Mouse (Mus musculus) ovary, adult 18-20 months (tissue): Measurements from ENCODE around the gene Apoh.

Experiments used
- DNase-seq: peaks from one replicate; pipeline ENCODE4 v3.0.0; 2022; ENCODE audit warnings: low spot score, mixed read lengths

Apoh gene

DNA sequence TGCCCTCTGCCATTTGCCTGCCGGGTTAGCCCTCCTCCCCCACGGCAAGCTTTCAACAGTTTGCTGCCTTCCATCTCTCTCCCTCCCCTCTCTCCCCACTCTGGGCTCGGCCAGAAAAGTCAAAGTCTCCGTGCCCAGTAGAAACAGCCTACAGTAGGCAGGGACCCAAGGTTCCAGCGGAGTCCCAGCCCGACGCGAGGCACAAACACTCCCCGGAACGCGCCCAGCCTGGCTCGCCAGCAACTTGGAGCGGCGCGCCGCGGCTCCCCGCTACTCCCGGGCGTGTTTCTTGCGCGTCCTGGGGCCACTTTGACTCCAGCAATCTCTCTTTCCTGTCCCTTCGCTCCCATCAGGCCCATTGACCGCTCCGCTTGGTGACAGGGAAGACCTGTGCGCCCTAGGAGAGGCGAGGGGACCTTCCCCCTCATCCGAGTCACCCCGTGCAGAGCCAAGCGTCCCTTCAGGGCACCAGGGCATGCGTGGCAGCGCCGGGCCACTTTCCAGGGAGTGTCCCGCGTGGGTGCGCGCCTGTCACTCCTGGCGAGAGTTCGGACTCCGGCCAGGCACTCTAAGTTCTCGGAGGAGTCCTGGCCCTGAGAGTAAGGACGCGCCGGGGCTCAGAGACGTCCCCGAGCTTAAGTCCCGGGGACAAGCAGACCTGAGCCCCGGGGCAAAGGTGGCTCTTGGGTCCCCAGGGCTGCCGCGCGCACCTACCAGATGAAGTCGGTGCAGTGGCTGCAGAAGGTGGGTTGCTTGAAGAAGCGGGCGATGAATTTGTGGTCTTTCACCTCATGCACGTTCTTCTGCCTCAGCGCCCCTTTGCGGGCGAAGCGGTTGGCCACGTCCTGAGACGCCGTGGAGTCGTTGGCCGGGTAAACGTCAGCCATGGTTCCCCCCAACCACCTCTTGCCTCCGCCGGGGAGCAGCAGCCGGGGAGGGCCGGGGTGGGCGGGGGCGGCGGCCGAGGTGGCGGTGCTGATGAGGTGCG lies at the start of gene Apoh:
Gene Apoh (plus strand): TSS at position 574 of the 988 bp plus-strand sequence.
- peak; percentile 6 for DNase-seq

DNA sequence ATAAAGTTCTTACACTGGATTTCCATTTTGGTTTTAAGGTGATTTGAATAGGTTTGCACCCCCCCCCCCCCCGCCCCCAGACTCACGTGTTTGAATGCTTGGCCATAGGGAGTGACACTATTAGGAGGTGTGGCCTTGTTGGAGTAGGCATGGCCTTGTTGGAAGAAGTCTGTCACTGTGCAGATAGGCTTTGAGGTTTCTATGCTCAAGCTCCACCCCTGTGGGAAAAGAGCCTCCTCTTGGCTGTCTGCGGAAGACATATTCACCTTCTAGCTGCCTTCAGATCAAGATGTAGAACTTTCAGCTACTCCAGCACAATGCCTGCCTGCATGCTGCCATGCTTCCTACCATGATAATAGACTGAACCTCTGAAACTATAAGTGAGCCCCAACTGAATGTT lies 49.3 kb upstream of the Apoh start:
- no peak for DNase-seq

DNA sequence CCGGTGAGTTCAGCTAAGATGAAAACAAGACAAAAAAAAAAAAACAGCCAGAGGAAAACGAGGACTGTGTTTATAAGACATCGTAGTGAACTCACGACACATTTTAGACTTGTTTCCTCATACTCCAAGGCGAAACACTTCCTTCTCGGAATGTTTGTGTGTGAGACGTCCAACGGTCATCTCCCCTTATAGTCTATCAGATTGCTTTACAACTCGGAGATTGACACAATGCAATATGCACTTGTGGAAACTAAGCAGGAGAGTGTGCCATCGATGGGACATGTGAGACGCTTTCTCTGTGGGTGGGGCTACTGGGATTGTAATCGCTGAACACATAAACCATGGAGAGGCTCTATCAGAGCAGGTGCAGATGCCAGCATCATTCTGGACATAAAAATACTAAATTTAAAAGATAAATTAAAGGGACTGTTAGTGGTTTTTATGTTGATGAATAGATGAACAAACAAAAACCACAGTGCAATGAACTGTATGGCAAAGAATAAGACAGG lies 48.8 kb upstream of the Apoh start:
- no peak for DNase-seq

DNA sequence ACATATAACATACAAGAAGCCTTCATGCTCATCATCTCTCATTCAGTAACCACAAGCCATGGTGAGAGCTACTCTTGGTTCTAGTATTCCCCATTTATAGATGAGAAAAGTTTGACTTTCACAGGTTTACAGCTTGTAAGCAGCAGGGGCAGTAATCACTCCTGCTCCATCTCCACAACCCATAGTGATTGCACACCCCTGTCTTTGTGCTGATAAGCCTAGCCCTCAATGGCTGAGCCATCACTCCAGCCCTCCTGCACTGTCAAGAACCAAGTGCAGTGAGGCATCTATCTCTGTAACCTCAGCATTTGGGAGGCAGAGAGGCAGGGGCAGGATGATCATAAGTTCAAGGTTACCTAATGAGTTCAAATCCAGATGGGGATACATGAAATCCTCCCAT lies 47.8 kb upstream of the Apoh start:
- no peak for DNase-seq

DNA sequence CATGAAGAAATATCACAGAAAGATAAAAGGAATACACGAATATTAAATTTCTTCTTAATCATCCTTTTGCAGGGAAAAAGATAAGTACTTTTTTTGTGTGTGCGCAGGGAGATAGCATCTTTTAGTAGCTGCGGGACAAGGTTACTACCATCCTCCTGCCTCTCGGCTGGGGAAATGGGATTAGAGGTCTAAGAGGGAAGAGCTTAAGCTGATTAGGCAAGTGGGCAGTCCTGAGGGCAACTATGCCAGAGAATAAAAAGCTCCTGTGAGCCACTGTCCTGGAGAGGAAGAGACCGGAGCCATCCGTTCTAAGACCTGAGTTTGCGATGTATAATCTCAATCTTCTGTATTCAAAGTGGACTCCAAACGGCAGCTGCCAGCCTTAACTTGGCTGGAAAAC lies 45.2 kb upstream of the Apoh start:
- no peak for DNase-seq

DNA sequence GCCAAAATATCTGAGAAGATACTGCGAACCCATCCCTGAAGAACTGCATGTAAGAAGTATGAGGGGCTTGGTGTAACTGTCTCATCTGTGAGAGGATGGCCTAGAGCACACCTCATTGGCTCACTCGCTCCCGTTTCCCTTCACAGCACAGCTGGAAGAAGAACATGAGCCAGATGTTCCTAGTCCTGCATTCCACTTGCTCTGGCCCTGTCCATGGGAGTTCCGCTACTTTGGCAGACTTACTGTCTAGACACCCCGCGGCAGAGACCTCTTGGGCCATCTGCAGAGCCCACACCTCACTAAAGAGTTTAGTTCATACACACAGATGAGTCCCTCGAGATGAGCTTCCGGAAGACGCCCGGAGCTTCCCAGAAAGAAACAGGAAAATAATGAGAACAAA lies 43.2 kb upstream of the Apoh start:
- DNase-seq, result no peak

DNA sequence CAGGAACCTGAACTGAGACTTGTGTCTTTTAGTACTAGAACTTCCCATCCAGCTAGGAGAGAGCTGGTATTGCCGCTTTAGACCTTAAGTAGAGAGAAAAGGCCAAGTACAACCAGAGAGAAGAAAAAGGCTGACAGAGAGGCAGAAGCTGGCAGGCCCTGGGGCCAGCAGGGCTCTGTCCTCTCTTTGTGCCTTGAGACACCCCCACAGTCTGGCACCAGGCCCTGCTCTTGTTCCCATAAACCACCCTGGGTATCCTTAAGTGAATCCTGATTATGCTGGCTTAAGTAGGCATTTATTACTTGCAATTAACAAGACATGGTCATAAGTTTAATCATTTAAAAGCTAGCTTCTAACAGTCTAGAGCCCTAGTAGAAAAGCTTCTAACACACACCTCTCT lies 42.7 kb upstream of the Apoh start:
- no peak for DNase-seq

DNA sequence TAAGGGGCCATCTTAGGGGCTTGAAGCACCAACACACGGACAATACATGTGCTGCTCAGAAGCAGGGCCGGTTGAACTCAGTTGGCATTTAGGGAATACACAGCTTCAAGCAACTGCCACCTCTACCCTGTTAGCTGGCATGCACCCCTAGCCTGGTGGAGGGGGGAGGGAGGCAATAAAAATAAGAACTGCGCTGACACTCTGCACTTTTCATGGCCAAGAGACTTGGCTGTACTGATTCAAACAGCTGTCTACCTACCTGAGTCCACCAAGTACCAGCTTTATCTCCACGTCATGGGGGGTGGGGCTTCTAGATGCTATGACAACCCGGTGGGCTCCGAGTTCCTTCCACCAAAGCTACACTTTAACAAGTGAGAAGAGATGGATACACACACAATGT lies 42.1 kb upstream of the Apoh start:
- no peak for DNase-seq

DNA sequence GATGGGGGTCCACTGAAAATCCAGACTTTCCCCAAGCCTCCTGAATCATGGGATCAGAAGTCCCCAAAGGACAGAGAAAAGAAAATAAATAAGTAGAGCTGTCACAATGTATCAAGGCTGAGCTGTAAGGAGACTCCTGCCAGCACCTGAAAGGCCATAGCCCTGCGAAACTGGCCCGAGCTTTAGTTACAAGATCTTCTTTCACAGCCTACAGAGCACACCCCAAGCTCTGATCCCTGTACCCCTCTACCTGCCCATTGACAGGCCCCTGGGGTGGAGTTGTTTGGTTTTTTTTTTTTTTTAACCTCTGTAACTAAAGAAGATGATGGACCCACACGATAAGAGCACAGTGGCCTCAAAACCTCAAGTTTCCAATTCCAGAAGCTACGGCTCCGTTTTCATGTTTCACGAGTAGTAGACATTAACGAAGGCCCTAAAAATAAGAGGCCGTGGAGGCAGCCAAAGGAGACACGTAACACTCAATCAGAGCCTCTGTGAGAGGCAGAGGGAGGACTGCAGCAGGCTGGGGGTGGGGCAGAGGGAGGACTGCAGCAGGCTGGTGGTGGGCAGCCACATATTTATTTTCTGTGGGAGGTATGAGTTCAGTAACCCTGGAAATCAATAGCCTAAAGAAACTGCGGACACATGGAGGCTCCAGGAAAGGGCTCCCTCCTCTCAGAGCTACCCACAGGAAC lies 41.2 kb upstream of the Apoh start:
- DNase-seq, result no peak

DNA sequence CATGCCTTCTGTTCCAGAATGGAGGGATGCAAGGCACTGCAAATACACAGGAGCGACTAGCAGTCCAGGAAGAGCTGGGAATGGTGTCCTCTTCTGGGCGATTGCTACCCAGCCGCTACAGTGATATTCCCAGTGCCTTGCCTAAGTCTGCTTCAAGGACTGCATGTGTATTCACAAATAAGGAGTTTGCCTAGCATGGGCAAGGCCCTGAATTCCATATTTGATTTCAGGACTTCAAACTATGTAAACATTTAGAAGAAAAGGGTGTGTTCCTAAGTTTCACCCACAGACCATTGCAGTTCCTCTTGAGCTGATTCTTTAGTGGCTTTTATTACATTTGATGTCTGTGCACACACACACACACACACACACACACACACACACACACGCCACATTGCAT lies 39.4 kb upstream of the Apoh start:
- no peak for DNase-seq

DNA sequence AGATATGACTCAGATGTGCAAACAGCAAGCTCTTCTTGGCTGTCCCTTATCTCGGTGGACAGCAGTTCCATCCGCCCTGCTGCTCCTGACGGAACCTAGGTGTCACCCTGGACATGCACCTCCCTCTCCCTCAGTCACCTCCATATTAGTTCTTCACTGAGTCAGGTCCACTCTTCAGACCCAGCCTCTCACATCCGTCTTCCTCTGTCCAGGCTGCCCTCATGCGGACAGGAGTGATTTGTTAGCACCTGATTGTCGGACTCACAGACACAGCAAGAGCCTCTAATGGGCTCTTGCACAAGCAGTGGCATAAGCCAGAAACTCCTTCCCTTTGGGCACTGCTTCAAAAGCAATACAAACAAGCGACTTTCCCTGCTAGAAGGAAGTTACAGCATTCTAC lies 35.9 kb upstream of the Apoh start:
- DNase-seq, result no peak

DNA sequence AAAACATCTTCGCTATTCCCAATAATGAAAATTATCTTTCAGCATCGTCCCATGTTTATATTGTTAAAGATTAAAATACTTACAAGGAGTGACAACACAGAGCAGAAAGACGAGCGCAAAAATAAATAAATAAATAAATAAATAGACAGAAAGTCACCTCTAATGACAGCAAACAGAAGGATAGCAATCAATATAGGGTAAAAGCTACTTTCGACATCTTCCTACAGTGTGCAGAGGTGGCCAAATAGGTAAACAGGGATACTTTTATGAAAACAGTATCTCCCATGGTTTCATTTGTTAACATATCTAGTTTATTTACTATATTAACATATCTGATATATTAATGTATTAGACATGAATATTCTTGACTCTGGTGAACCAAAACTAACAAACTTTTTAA lies 34.9 kb upstream of the Apoh start:
- no peak for DNase-seq

DNA sequence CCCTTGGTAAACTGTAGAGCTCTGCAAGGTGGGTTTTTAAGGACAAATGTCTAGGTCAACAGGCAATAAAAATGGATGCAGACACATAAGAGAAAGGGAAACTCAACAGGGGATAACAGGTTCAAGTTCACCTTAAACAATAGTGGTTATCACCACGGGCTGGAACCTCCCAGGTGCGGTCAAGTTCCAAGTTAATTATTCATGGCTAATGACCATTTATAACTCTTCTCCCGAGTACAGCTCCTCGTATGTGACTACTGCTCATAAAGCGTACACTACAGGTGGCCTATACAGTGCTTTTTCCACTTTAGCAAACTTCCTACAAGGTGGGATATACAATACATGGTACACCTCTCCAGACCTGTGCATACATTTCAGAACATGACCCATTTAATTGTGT lies 33.4 kb upstream of the Apoh start:
- no peak for DNase-seq

DNA sequence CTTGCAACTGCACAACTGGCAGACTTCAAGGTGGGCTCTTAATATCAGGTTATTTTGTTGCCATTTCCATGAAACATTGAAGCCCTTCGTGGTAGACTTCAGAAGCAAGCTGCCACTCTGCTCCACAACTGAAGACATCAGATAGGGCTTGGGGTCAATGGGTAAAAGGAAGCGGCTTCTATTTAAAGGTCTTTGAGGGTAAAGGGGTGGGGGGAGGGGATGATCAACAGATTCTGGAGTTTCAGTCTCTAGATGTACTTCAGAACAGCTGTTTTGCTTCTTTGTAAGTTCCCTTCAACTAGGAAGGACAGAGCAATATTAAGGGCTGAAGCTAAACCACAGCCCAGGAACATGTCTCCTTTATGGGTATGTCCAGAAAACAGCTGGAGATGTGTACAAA lies 31.2 kb upstream of the Apoh start:
- DNase-seq, result no peak

DNA sequence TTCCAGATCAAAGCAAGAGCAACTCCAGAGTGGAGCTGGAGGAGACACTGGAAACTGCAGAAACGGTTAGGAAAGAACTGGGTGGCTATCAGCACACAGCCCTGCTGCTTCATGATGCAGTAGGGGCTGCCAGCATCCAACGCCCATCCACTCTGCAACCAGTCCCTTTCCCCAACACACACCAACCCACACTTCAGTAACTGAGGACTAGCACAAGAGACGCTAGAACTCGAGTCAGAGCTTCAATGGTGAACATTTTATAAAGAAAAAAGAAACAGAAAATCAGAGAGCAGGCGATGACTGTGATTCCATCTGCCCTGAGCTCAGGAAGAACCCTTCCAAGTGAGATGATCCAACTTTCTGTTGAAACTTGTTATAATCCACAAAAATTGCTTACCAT lies 30.6 kb upstream of the Apoh start:
- DNase-seq, result no peak

DNA sequence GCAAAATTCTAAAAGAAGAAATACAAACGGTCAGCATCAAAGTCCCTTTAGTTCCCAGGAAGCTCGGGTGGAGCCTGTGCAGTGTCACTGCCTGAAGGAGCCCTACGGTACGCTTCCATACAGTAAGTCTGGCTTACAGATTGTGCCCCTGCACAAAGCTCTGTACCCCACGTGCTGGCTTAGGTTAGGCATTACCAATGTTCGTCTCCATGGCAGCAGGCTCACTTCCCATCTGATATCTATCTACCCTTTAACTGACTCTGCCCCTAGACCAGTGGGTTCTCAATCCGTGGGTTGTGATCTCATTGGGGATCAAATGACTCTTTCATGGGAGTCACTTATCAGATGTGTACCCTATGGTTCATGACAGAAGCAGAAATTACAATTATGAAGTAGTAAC lies 27.4 kb upstream of the Apoh start:
- no peak for DNase-seq

DNA sequence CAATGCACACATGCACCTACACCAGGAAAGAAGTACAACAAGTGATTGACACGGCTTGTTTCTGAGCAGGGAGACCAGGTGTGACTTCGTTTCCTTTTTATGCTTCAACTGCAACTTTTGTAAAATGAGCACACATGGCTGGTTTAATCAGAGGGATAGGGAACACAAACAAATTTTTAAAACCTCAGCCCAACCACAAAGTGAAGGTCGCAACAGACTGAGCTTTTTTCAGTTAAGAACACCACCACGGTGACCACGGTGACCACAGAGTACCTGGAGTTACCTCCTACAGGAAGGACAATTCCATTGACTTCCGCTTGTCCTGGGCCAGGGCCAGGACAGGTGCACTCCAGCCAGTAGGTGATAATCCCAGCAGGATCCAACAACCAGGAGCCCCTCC lies 25.3 kb upstream of the Apoh start:
- no peak for DNase-seq

DNA sequence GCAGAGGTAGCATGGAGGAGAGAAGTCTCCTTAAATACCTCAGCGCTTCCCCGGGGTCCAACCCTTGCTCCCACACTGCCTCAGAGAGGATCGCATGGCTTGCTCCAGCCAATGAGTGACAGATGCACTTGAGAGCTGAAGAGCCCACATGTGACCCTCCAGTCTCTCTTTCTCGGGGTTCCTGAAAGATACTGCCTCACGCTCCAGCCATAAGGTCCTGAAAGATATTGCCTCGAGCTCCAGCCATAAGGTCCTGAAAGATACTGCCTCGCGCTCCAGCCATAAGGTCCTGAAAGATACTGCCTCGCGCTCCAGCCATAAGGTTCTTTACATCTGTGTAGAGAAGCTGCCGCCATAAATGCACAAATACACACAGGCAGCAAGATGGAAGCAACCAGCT lies 24.0 kb upstream of the Apoh start:
- DNase-seq, result no peak

DNA sequence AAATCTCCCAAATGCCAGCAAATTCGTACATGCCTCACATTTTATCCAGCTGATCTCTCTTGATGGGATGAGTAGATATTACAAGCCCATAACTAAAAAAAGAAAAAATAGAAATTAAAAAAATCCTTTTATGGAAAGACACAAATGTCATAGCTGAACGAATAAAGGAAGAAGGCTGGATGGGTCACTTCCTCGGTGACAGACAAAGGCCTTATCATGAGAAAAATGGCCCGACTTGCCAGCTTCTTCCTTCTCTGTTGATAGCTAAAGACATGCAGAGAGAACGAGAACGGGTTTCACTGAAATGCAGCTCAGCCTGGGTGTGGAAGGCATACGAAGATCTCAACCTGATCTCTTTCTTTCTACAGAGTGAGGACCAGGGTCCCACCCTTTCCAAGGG lies 22.6 kb upstream of the Apoh start:
- DNase-seq, result no peak

DNA sequence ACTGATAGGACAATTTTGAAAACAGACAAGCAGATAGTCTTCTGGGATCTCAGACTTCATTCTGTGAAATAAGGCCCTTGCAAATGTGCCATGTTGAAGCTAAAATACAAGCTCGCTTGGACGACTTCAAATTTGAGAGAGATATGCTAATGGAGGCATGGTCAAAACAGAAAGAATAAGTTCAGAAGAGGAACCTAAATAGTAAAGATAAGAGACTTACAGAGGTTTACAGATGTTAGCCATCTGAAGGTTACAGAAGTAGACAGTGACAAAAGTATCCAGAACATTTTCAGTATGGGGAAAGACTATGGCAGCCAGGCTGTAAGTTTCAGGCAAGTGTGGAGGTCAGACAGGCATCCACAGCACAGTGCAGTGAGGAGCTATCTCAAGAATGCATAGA lies 21.0 kb upstream of the Apoh start:
- no peak for DNase-seq

DNA sequence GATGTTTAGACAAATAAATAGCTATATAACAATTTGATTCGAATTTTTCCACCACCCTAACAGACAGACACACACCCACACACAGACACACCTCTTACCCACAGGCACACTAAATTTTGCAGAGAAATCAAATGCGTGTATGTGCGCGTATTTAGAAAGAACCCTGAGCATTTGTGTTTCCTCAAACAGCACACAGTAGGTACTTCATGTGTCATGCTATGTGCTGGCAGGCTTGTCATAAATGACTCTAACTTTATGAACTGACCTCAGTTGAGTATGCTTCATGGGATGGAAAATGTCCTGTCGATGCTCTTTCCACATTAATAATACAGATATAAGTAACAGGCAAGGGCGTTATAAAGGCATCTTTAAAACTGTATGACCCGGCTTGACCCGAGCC lies 17.2 kb upstream of the Apoh start:
- no peak for DNase-seq

DNA sequence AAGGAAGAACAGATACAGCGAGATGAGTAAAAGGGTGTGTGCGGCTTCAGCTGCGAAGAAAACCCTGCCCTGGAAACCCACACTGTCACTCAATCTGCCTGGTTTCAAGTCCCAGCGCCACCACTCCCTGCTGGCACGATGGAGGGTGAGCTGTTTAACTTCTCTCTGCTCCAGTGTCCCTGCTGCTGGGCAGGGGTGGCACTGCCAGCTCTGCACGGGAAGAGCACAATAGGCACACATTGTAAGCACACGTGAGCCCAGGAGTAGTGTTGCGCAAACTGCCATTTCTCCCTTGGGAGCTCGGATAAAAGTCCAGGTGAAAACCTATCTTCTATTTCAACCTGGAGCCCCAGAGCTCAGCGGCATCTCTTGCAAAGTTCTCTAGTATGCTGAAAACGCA lies 12.3 kb upstream of the Apoh start:
- no peak for DNase-seq

DNA sequence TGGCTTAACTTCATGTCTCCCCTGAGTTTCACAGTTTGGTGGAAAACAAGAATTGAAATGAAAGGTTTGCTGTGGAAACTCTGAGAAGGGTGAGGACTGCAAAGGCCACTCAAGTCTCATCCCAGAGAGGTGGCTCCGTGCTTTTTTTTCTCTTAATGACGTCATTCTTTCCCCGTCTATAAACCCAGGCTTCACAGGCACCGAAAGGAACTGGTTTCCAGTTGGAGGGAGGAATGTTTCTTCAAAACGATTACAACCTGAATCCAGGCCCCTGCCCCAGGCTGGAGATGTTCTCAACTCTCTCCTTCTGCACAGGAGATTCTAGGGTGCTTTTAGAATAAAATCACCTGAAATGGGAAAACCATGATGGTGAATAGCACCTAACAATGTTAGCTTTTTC lies 10.1 kb upstream of the Apoh start:
- DNase-seq, result no peak
